Mouse (Mus musculus) lung, embryonic 16.5 days (tissue): ENCODE measurements around the gene Adamtsl2. TPM values are rescaled to one million over a fixed set of nuclear protein-coding genes. Genes with fewer than 3 reads are reported as not detected.

Source experiments
- ATAC-seq: fragments of 200-750 bp; cut with Nextera tagmentation; 2 replicates; pipeline ENCODE4 v1.8.0; 2017; ENCODE audit warnings: low read depth, mild to moderate bottlenecking, moderate library complexity
- H3K27ac ChIP-seq: fragments of 300-500 bp; sonication (generic); 2 replicates; pipeline ENCODE4 v1.5.1; 2014; ENCODE audit warnings: mild to moderate bottlenecking, control low read depth, low read length
- H3K27me3 ChIP-seq: fragments of 300-500 bp; sonication (generic); 2 replicates; pipeline ENCODE4 v1.6.1; 2014; ENCODE audit warnings: low read depth, low read length, mixed read lengths; ENCODE audit not compliant: control insufficient read depth, insufficient read depth
- H3K36me3 ChIP-seq: fragments of 300-500 bp; sonication (generic); 2 replicates; pipeline ENCODE4 v1.6.1; 2014; ENCODE audit warnings: low read length; ENCODE audit not compliant: control insufficient read depth, insufficient read depth
- H3K4me1 ChIP-seq: fragments of 300-500 bp; sonication (generic); replicated peaks from 2 replicates; pipeline ENCODE4 v1.6.1; 2014; ENCODE audit warnings: low read length, mixed read lengths; ENCODE audit not compliant: control insufficient read depth, insufficient read depth
- H3K4me2 ChIP-seq: fragments of 300-500 bp; sonication (generic); 2 replicates; pipeline ENCODE4 v1.6.1; 2014; ENCODE audit warnings: low read depth, low read length, control low read depth
- H3K4me3 ChIP-seq: fragments of 300-500 bp; sonication (generic); 2 replicates; pipeline ENCODE4 v1.5.1; 2014; ENCODE audit warnings: mild to moderate bottlenecking, low read length, control low read depth
- H3K9ac ChIP-seq: fragments of 300-500 bp; sonication (generic); 2 replicates; pipeline ENCODE4 v1.6.1; 2014; ENCODE audit warnings: low read length, control low read depth
- H3K9me3 ChIP-seq: fragments of 300-500 bp; sonication (generic); 2 replicates; pipeline ENCODE4 v1.6.1; 2016; ENCODE audit warnings: low read length; ENCODE audit not compliant: control insufficient read depth
- WGBS: fragments of 180-500 bp; shearing (Covaris S2); extraction: QIAGEN DNeasy Blood & Tissue Kit; methylation state at CpG from one replicate; pipeline ENCODE4 v1.1.7; 2014; 5-methylcytosine and 5-hydroxymethylcytosine counted together
- polyA plus RNA-seq: library from polyadenylated mRNA; unstranded; fragments of >200 nt; fragmentation: Nextera tagmentation; extraction: Ambion mirVana; gene quantifications from 2 replicates; pipeline ENCODE4 v1.2.1, GENCODE M21; 2015

The Adamtsl2 gene
- polyA plus RNA-seq, 1 experiment from 2014 or later, result 27.9 TPM

GRCm38 (mm10) chr2:27044641-27045040 is 34.5 kb upstream of the Adamtsl2 start:
- H3K27ac ChIP-seq, result no peak overlapping the region

GRCm38 (mm10) chr2:27045979-27046770 is 33.0 kb upstream of the Adamtsl2 start:
- H3K4me3 ChIP-seq, result no peak overlapping the region
- ATAC-seq, result peak; percentile 97
- H3K27me3 ChIP-seq, result no peaks in the 10 kb centered on the region
- peaks cover 9% of the 10 kb centered on the region; the same call in 1 of the 2 replicates for H3K4me1 ChIP-seq
- no peaks in the 10 kb centered on the region for H3K36me3 ChIP-seq
- 51% methylated on average over 8 of the region's 8 CpGs for WGBS
- no peak overlapping the region; the same call in 1 of the 2 replicates for H3K9ac ChIP-seq
- H3K27ac ChIP-seq, result peak overlapping the region; percentile 94
- no peaks in the 10 kb centered on the region for H3K9me3 ChIP-seq
- H3K4me2 ChIP-seq, result no peak overlapping the region

More at GRCm38 (mm10) chr2:27044641-27045040, 34.5 kb upstream of the Adamtsl2 start:
- H3K27me3 ChIP-seq, result no peaks in the 10 kb centered on the region
- H3K4me2 ChIP-seq, result no peak overlapping the region
- H3K9me3 ChIP-seq, result no peaks in the 10 kb centered on the region
- no peak overlapping the region for H3K4me3 ChIP-seq
- H3K9ac ChIP-seq, result no peak overlapping the region
- H3K4me1 ChIP-seq, result peaks cover 9% of the 10 kb centered on the region; the same call in 1 of the 2 replicates
- ATAC-seq, result no peak
- 68% methylated on average over 3 of the region's 3 CpGs for WGBS
- H3K36me3 ChIP-seq, result no peaks in the 10 kb centered on the region

- no peak for ATAC-seq
- H3K27me3 ChIP-seq, result no peaks in the 10 kb centered on the region
- 45% methylated on average over 6 of the region's 6 CpGs for WGBS
- H3K4me3 ChIP-seq, result no peak overlapping the region
- H3K4me1 ChIP-seq, result peaks cover 5% of the 10 kb centered on the region; the same call in 1 of the 2 replicates
- H3K9me3 ChIP-seq, result no peaks in the 10 kb centered on the region
- no peak overlapping the region for H3K9ac ChIP-seq
- no peak overlapping the region for H3K4me2 ChIP-seq
- no peaks in the 10 kb centered on the region for H3K36me3 ChIP-seq
- H3K27ac ChIP-seq, result no peak overlapping the region
Measured at GRCm38 (mm10) chr2:27049408-27049807, 29.8 kb upstream of the Adamtsl2 start.

- 37% methylated on average over 4 of the region's 4 CpGs for WGBS
- Histone ChIP-seq H3K9me3 (no peaks in the 10 kb centered on the region), H3K27ac (no peak overlapping the region), H3K36me3 (no peaks in the 10 kb centered on the region), H3K4me3 (no peak overlapping the region), H3K27me3 (no peaks in the 10 kb centered on the region), H3K9ac (no peak overlapping the region), H3K4me2 (no peak overlapping the region), H3K4me1 (peaks cover 18% of the 10 kb centered on the region)
- no peak for ATAC-seq
Measured at GRCm38 (mm10) chr2:27058251-27058650, 20.9 kb upstream of the Adamtsl2 start.

GRCm38 (mm10) chr2:27058751-27059150 is 20.4 kb upstream of the Adamtsl2 start:
- Histone ChIP-seq H3K9me3 (no peaks in the 10 kb centered on the region), H3K4me2 (no peak overlapping the region), H3K4me3 (no peak overlapping the region), H3K9ac (no peak overlapping the region), H3K27me3 (no peaks in the 10 kb centered on the region), H3K4me1 (peaks cover 18% of the 10 kb centered on the region), H3K36me3 (no peaks in the 10 kb centered on the region), H3K27ac (no peak overlapping the region)
- peak; percentile 19; the same call in 1 of the 2 replicates for ATAC-seq
- 17% methylated on average over 12 of the region's 12 CpGs for WGBS

- peaks cover 18% of the 10 kb centered on the region for H3K4me1 ChIP-seq
- no peak overlapping the region for H3K4me3 ChIP-seq
- ATAC-seq, result peak; percentile 69
- WGBS, result 62% methylated on average over 9 of the region's 9 CpGs
- no peaks in the 10 kb centered on the region for H3K27me3 ChIP-seq
- H3K36me3 ChIP-seq, result no peaks in the 10 kb centered on the region
- H3K9me3 ChIP-seq, result no peaks in the 10 kb centered on the region
- H3K9ac ChIP-seq, result no peak overlapping the region
- H3K4me2 ChIP-seq, result no peak overlapping the region
- no peak overlapping the region for H3K27ac ChIP-seq
Measured at GRCm38 (mm10) chr2:27059187-27059586, 20.0 kb upstream of the Adamtsl2 start.

- ATAC-seq, result no peak
- H3K27me3 ChIP-seq, result no peaks in the 10 kb centered on the region
- 81% methylated on average over 2 of the region's 2 CpGs for WGBS
- H3K9ac ChIP-seq, result no peak overlapping the region
- no peak overlapping the region for H3K4me2 ChIP-seq
- H3K9me3 ChIP-seq, result no peaks in the 10 kb centered on the region
- no peaks in the 10 kb centered on the region for H3K36me3 ChIP-seq
- H3K4me3 ChIP-seq, result no peak overlapping the region
- no peak overlapping the region for H3K27ac ChIP-seq
- peaks cover 12% of the 10 kb centered on the region for H3K4me1 ChIP-seq
Measured at GRCm38 (mm10) chr2:27067124-27067523, 12.1 kb upstream of the Adamtsl2 start.

GRCm38 (mm10) chr2:27067996-27068395 is 11.2 kb upstream of the Adamtsl2 start:
- Histone ChIP-seq H3K4me1 (peaks cover 12% of the 10 kb centered on the region), H3K4me3 (no peak overlapping the region), H3K9ac (no peak overlapping the region), H3K36me3 (no peaks in the 10 kb centered on the region), H3K4me2 (no peak overlapping the region), H3K27ac (no peak overlapping the region), H3K27me3 (no peaks in the 10 kb centered on the region), H3K9me3 (no peaks in the 10 kb centered on the region)
- ATAC-seq, result no peak
- 34% methylated on average over 2 of the region's 2 CpGs for whole genome bisulfite sequencing

GRCm38 (mm10) chr2:27069646-27070045 is 9.5 kb upstream of the Adamtsl2 start:
- H3K27me3 ChIP-seq, result no peaks in the 10 kb centered on the region
- no peak overlapping the region for H3K27ac ChIP-seq
- H3K4me2 ChIP-seq, result no peak overlapping the region
- no peaks in the 10 kb centered on the region for H3K36me3 ChIP-seq
- H3K9me3 ChIP-seq, result no peaks in the 10 kb centered on the region
- H3K9ac ChIP-seq, result no peak overlapping the region
- 51% methylated on average over 3 of the region's 3 CpGs for WGBS
- no peak overlapping the region for H3K4me3 ChIP-seq
- no peak for ATAC-seq
- H3K4me1 ChIP-seq, result peaks cover 13% of the 10 kb centered on the region
